Mouse (Mus musculus) kidney, adult 8-10 months (tissue): Measurements from ENCODE around the gene Ccne1.
A peak's percentile ranks its signal among the peaks of the same experiment; 100 is the strongest.

Experiments used
- DNase-seq, 2 experiments: peaks; one replicate each; pipeline ENCODE4 v3.0.0; 2022

The Ccne1 gene

DNA sequence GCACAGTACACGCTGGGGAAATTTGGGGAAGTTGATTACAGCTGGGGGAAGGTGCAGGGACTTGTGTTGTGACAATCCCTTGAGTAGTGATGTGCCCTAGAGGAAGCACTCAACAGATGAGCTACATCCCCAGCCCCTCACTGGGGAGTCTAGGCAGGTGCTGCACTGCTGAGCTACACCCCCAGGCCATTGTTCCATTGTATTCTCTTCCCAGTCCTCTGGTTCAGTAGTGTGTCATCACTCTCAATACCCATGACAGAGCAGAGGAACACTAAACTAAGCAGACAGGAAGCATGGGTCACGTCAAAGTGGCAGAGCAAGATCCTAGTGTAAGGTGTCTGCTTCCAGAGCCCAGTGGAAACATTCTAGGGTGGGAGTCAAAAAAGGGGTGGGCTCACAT, 14.2 kb downstream of the Ccne1 start:
- no peak for DNase-seq

GRCm38 (mm10) chr7:38089930-38090675, 17.2 kb downstream of the Ccne1 start:
- no peak for DNase-seq

DNA sequence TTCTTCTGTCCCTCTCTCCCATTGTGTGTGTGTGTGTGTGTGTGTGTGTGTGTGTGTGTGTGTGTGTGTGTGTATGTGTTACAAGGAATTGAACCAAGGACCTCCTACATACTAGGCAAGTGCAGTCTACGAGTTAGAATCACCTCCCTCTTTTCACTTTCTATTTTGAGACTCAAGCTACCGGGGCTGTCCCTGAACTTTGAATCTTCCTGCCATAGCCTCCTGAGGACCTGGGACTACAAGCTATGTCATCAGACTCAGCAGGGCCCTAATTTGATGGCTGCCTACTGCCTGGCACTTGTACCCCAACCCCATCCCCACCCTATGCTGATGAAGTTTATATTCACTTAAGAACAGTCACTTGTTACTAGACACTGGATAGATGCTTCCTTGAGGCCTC, 18.9 kb downstream of the Ccne1 start:
- DNase-seq, result no peak

DNA sequence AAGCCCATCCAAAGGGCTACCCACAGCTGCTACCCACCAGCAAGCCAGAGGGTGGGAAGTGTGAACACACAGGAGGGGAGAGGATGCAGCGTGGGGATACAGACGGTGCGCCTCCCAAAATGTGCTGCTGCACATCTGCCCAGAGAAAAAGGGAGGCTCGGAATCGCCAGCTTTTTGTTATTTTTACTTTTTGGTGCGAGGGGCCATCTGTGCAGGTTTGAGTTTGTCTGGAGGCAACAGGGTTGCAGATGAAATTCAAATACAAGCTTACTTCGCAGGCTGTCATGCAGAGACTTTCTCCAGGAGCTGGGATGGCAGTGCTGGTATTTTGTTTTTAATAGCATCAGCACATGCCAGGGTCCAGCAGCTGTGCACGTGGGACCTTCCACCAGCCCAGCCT, 19.5 kb downstream of the Ccne1 start:
- DNase-seq, result no peak

DNA sequence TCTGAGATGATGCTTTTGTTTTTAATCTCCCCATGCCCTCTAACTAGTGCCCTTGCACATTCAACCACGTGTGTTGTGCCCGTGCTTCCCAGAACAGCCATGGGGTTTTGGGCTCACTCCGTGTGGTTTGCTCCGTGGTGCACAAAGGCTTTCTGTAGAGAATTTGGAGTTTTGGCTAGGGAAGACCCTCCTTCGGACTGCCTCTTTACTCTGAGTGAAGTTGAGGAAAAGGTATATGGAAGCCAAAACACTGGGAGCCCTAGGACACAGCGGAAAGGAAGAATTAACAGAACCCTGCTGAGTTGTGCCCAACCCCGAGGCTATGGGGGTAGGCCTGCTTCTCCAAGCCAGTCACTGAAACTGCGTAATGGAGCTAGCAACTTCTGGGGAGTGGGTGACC, 20.9 kb downstream of the Ccne1 start:
- peak in 1 of 2 experiments; percentile 4 for DNase-seq

DNA sequence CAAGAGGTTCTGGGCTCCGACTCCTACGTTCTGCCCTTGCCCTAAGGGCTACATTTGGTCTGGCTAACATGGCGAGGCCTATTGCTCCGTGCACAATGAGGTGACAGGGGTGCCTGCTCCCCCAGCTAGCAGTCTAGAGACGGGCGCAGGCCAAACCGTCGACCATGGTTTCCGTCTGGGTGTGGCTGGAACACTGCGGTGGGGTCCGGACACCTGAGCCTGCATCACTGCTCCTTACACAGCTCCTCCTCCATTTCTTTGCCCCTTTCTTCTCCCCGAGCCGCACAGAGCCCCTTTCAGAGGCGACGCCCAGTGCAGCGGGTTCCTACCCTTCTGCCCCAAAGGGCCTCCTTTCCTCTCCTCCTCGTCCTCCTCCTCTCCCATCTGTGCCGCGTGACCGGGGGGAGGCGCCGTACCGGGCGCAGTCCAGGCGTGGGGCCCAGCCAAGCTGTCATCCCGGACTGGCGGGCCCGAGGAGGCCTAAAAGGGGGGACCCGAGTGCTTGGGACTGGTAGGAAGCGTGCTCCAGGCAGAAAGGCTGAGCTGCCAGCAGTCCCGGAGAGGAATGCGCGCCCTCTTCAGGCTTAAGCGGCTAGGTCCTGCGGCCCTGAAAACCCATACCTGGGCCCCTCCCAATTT, 21.6 kb downstream of the Ccne1 start:
- peak; percentile 60 to 64 for DNase-seq

DNA sequence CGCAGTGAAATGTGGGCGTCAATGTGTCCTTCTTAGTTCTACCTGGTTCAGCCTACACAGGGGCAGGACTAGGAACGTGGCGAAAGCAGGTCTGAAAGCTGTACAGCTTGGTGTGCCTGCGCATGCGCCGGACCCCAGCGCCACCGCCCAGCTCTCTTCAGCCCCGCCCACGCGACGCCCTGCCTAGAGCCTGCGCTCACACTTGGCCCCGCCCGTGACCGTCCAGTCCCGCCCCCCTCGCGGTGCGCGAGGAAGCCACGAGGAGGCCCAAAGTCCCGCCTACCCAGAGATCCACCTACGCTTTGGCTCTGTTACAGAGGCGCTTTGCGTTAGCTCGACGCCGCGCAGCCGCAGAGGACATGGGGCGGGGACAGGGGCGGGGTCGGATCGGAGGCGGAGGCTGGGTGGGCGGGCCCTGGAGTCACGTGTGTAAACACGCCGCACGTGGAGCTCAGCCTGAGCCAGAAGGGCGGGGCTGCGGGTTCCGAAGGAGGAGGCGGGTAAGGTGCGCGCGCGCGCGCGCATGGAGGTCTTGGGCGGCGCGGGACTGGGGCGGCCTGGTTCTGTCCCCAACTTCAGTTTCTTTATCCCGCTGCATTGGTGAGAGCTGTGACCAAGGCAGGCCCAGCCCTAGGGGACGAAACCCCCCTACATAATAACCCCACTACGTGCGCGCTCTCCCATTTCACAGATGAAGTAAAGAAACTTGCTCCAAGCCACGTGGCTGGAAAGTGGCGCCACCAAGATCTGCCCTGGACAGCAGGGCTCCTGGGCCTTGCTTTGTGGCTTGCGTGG, 22.4 kb downstream of the Ccne1 start:
- DNase-seq, result peak; percentile 99

DNA sequence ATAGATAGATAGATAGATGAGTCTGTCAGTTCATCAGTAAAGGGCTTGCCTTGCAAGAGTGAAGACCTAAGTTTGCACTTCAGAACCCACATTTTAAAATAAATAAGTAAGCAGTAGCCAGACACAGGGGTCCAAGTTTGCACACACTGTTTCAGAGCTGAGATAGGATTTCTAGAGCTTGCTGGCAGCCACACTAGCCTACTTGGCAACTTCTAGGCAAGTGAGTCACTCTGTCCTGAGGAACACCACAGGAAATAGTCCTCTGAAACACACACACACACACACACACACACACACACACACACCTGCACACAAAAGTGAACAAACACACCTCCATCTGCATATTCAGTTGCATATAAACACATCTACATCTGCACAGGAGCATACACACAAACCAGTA, 24.4 kb downstream of the Ccne1 start:
- no peak for DNase-seq

- DNase-seq, result no peak
Measured at GRCm38 (mm10) chr7:38077189-38077588, 30.1 kb downstream of the Ccne1 start.

DNA sequence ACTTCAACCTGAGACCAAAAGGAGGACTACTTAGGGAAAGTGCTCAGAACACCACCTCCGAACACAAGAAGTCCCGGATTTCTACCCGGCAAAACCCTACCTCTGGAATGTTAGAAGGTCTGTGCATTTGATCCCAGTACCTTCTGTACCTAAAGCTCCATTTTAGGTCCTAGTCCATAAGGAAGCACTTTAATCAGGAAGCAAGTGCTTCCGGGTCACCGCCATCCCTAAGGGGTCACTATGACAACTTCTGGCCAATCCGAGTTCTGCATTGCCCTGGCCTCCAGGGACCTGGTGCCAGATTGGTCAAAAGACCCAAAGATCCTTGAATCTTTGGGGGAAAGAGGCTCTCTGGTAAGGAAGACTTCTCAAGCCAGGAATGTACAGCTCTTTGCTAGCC, 31.8 kb downstream of the Ccne1 start:
- no peak for DNase-seq

DNA sequence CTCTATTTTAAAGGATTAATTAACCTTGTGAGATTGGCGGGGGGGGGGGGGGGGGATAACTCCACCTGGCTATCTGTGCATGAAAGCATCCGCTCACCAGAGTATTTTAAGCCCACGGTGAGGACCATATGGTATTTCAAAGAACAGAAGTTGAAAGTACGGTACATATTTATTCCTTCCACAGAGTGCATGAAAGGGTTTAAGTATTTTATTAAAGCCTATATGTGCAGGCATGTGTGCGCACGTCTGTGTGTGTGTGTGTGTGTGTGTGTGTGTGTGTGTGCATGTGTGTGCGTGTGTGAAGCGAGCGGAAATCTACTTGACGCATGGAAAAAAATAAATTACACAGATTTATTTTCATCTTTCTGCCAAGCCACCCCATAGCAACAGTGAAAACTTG, 32.4 kb downstream of the Ccne1 start:
- no peak for DNase-seq

DNA sequence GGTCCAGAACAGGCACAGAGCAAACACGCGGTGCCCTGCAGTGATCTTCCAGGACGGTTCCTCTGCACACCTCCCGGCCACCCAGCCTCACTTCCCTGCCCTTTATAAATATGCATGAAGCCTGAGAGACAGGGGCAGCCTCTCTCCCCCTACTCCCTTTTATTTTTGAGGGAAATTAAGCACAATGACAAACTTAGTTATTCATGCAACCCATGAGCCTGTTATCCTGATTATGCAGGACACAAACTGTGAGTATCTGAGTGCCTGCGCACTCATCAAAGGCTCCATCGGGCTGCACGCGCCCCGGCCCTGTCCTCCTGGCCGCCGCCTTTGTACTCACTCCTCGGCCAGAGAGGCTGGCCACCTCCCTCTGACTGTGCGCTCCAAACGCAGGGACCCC, 32.8 kb downstream of the Ccne1 start:
- no peak for DNase-seq

DNA sequence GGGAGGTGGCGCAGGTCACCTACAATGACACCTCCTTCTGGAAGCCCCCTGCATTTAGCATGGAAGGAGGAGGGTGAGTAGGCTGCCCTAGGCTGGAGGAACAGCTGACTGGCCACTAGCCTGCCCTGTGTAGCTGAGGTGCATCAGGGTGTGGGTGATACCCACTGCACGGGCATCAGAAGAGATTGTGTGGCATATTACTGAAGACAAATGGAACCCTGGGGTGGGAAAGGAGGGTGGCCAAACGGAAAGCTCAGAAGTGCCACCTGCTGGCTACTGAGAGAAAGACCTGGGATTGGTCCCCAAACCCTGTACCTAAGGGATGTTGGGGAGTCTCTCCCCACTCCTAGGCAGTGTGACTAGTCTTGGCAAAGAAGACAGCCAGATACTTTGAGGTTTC, 33.6 kb downstream of the Ccne1 start:
- peak; percentile 14 to 38 for DNase-seq

DNA sequence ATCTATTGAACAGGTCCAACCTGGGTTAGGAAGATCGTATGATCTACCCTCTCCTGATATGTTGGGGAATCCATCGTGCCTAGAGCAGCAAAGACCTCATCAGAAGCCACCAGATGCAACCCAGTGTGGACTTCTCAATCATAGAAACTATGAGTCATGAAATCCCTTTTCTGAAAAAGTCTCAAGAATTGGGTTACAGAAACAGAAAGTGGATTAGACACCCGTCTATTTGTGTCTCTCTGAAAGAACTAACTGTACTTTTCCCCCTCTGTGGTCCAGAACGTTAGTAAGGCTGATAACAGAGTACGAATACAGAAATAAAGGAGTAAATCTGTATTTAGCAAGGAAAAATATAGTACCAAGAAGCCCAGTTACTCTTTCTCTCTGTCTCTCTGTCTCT, 36.3 kb downstream of the Ccne1 start:
- no peak for DNase-seq

GRCm38 (mm10) chr7:38070663-38071062, 36.7 kb downstream of the Ccne1 start:
- DNase-seq, result no peak

GRCm38 (mm10) chr7:38064431-38064830, 42.9 kb downstream of the Ccne1 start:
- no peak for DNase-seq

GRCm38 (mm10) chr7:38061060-38061970, 46.0 kb downstream of the Ccne1 start:
- peak; percentile 71 to 85 for DNase-seq

DNA sequence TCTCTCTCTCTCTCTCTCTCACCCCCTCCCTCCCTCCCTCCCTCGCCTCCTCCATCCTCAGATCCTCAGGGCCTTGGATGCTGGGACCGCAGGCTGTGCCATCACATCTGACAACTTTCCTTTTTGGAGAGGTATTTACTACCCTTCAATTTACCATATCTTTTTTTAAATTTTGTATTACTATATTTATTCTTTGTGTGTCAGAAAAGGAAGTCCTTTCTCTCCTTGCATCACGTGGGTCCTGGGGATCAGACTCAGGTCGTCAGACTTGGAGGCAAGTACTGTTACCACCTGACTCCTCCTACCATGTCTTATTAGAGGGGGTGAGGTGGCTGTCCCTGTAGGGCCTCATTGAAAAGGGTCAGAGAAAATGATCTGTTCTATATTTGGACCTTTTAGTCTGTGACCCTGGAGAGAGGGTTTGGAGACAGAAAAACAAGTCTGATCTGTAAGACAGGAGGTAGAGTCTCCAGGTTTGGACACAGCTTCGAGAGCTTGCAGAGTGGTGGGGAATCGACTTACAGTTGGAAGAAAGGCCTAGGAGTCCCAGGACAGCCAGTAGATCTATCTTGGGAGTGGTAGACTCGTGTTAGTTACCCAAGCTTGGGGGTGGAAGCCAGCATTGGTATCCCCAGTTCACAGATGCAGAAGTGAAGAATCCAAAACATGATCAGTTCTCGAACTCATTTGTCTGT, 47.6 kb downstream of the Ccne1 start:
- DNase-seq, result no peak

DNA sequence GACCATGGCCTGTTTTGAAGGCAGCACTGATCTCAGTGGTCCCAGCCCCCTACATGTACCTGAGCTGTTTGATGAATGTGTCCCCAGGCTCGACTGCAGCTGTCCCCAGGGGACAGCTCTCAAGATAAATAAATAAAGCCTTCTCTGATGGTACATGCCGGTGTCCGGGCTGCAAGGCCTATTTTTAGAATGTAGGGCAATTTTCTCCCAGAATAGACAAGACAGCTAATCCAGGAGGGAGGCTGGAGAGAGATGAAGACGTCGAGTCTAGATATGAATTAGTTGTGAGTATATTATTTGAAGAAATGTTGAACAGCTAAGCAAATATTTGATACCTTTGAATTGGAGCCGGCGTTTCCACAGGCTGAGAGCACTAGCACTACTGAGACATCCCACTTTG, 48.2 kb downstream of the Ccne1 start:
- DNase-seq, result no peak

DNA sequence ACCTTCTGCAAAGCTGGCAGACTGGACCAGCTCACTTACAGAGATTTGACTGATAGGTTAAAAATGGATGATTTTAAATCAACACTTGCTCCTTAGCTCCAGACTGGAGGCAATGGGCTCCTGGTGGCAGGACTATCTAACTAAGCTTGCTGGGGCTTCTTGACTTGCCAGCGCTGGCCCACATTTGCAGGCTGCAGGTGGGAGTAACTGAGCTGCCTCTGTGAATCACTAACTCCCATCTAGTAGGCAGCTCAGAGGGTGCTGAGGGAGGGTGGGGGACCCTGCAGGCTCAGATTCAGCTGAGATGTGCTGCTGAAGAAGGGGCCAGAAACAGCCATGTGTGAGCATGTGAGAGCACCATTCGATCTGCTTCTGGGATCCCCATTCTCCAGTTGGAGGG, 51.3 kb downstream of the Ccne1 start:
- no peak for DNase-seq

DNA sequence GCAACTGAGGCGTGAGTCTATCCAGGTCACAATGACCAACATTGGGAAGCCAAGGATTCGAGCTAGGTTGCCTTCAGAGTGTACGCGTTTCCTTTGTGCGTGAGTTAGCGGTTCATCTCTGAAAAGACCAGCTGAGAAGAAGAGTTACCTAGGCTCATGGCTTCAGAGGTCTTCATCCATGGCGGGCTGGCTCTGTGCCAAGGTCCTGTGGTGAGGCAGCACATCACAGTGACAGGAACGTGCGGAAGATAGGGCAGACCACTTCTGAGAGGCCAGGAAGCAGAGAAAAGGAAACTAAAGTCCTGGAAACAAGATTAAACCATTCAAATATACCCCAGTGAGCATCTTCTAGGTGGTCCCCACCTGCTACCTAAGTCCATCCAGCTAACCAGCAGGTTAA, 53.1 kb downstream of the Ccne1 start:
- DNase-seq, result no peak
